Mouse (Mus musculus): ENCODE measurements at regions not wholly inside any gene's neighbourhood (a gene's known extent, or its start where the extent isn't known, plus 50 kb on each side); places are given as distances from the start of the nearest gene placed in this dataset.
A peak's percentile ranks its signal among the peaks of the same experiment; 100 is the strongest.

- no peak for DNase-seq (ENCODE audit: low read depth, low spot score)
Observed at GRCm38 (mm10) chr4:140320120-140320921, 73.7 kb upstream of the Igsf21 start.

GRCm38 (mm10) chr4:140312635-140313034, 66.1 kb upstream of the Igsf21 start:
- no peak for DNase-seq (ENCODE audit: low read depth, low spot score)

- DNase-seq (ENCODE audit: low read depth, low spot score), result no peak
Observed at GRCm38 (mm10) chr4:140307481-140307880, 60.9 kb upstream of the Igsf21 start.

GRCm38 (mm10) chr4:140304960-140305359, 58.4 kb upstream of the Igsf21 start:
- peak; percentile 71 for DNase-seq (ENCODE audit: low read depth, low spot score)

GRCm38 (mm10) chr4:140301661-140302060, 55.1 kb upstream of the Igsf21 start:
- no peak for DNase-seq (ENCODE audit: low read depth, low spot score)

GRCm38 (mm10) chr4:140297912-140298620, 51.5 kb upstream of the Igsf21 start:
- no peak for DNase-seq (ENCODE audit: low read depth, low spot score)

Measured in ZHBTc4 (cell line).